Mouse (Mus musculus): ENCODE data around the gene Agr2. TPM values are rescaled to one million over a fixed set of nuclear protein-coding genes. Genes with fewer than 3 reads are reported as not detected.

The Agr2 gene
- polyA plus RNA-seq, 1 experiment = 1.5 TPM

GRCm38 (mm10) chr12:36036121-36036520, 43.4 kb downstream of the Agr2 start:
- TF ChIP-seq CTCF (IDR thresholded peaks at IDR 0.05; ENCODE audit: insufficient read depth, low read length) = no peak
- TF ChIP-seq POLR2A (IDR thresholded peaks at IDR 0.05; ENCODE audit: borderline replicate concordance, extremely low read depth, low read depth, low read length) = no peak
- Histone ChIP-seq H3K4me3 (replicated peaks; ENCODE audit: extremely low read depth, low read depth, low read length) (no peak overlapping the region), H3K4me1 (ENCODE audit: control insufficient read depth, insufficient read depth, low read length) (peaks cover 18% of the 10 kb centered on the region)
- no peak for DNase-seq
- WGBS = 92% methylated on average over 7 of the region's 7 CpGs

- peaks cover 18% of the 10 kb centered on the region for H3K4me1 ChIP-seq (ENCODE audit: control insufficient read depth, insufficient read depth, low read length)
- DNase-seq = no peak
- H3K4me3 ChIP-seq (replicated peaks; ENCODE audit: extremely low read depth, low read depth, low read length) = no peak overlapping the region
- 24% methylated on average over 10 of the region's 10 CpGs for WGBS
- no peak for TF ChIP-seq POLR2A (IDR thresholded peaks at IDR 0.05; ENCODE audit: borderline replicate concordance, extremely low read depth, low read depth, low read length)
- TF ChIP-seq CTCF (IDR thresholded peaks at IDR 0.05; ENCODE audit: insufficient read depth, low read length) = no peak
Measured at GRCm38 (mm10) chr12:36036776-36037175, 44.1 kb downstream of the Agr2 start.

GRCm38 (mm10) chr12:36039541-36040084, 46.9 kb downstream of the Agr2 start:
- Histone ChIP-seq H3K4me1 (ENCODE audit: control insufficient read depth, insufficient read depth, low read length) (peaks cover 13% of the 10 kb centered on the region), H3K4me3 (replicated peaks; ENCODE audit: extremely low read depth, low read depth, low read length) (peak overlapping the region; percentile 46)
- TF ChIP-seq POLR2A (IDR thresholded peaks at IDR 0.05; ENCODE audit: borderline replicate concordance, extremely low read depth, low read depth, low read length) (no peak), CTCF (IDR thresholded peaks at IDR 0.05; ENCODE audit: insufficient read depth, low read length) (no peak)
- WGBS = 30% methylated on average over 9 of the region's 9 CpGs
- no peak for DNase-seq

- peak overlapping the region; percentile 61 for H3K4me3 ChIP-seq (replicated peaks; ENCODE audit: extremely low read depth, low read depth, low read length)
- H3K4me1 ChIP-seq (ENCODE audit: control insufficient read depth, insufficient read depth, low read length) = peaks cover 9% of the 10 kb centered on the region
- WGBS = 35% methylated on average over 10 of the region's 10 CpGs
- DNase-seq = no peak
- no peak for TF ChIP-seq CTCF (IDR thresholded peaks at IDR 0.05; ENCODE audit: insufficient read depth, low read length)
- TF ChIP-seq POLR2A (IDR thresholded peaks at IDR 0.05; ENCODE audit: borderline replicate concordance, extremely low read depth, low read depth, low read length) = no peak
Measured at GRCm38 (mm10) chr12:36040571-36041280, 48.0 kb downstream of the Agr2 start.

GRCm38 (mm10) chr12:36041281-36041589, 48.5 kb downstream of the Agr2 start:
- Histone ChIP-seq H3K4me1 (ENCODE audit: control insufficient read depth, insufficient read depth, low read length) (peaks cover 4% of the 10 kb centered on the region), H3K4me3 (replicated peaks; ENCODE audit: extremely low read depth, low read depth, low read length) (peak overlapping the region; percentile 61)
- no peak for DNase-seq
- no peak for TF ChIP-seq POLR2A (IDR thresholded peaks at IDR 0.05; ENCODE audit: borderline replicate concordance, extremely low read depth, low read depth, low read length)
- TF ChIP-seq CTCF (IDR thresholded peaks at IDR 0.05; ENCODE audit: insufficient read depth, low read length) = no peak
- WGBS = 19% methylated on average over 4 of the region's 4 CpGs

GRCm38 (mm10) chr12:36041703-36042347, 49.1 kb downstream of the Agr2 start:
- TF ChIP-seq POLR2A (IDR thresholded peaks at IDR 0.05; ENCODE audit: borderline replicate concordance, extremely low read depth, low read depth, low read length) = peak; percentile 64; the same call in 1 of the 2 replicates
- TF ChIP-seq CTCF (IDR thresholded peaks at IDR 0.05; ENCODE audit: insufficient read depth, low read length) = 0 out of 2 replicates have a peak, but pooled peaks have one; percentile 12
- WGBS = 1% methylated on average over 50 of the region's 50 CpGs
- peak; percentile 71 for DNase-seq
- Histone ChIP-seq H3K4me1 (ENCODE audit: control insufficient read depth, insufficient read depth, low read length) (peaks cover 2% of the 10 kb centered on the region; the same call in 1 of the 2 replicates), H3K4me3 (replicated peaks; ENCODE audit: extremely low read depth, low read depth, low read length) (peak overlapping the region; percentile 82)

GRCm38 (mm10) chr12:36042348-36042778, 49.7 kb downstream of the Agr2 start, which contains the start of gene Tspan13:
Gene Tspan13 (minus strand): TSS chr12:36042500.
- DNase-seq = peak; percentile 84
- H3K4me3 ChIP-seq (replicated peaks; ENCODE audit: extremely low read depth, low read depth, low read length) = peak within 1 kb of the TSS; percentile 82
- H3K4me1 ChIP-seq (ENCODE audit: control insufficient read depth, insufficient read depth, low read length) = no peaks in the 10 kb centered on the region; the same call in 1 of the 2 replicates
- TF ChIP-seq POLR2A (IDR thresholded peaks at IDR 0.05; ENCODE audit: borderline replicate concordance, extremely low read depth, low read depth, low read length) (peak; percentile 78; the same call in 1 of the 2 replicates), CTCF (IDR thresholded peaks at IDR 0.05; ENCODE audit: insufficient read depth, low read length) (no peak)
- 1% methylated on average over 35 of the region's 35 CpGs for WGBS

- TF ChIP-seq CTCF (IDR thresholded peaks at IDR 0.05; ENCODE audit: insufficient read depth, low read length) (no peak), POLR2A (IDR thresholded peaks at IDR 0.05; ENCODE audit: borderline replicate concordance, extremely low read depth, low read depth, low read length) (no peak)
- WGBS = 88% methylated on average over 2 of the region's 2 CpGs
Measured at GRCm38 (mm10) chr12:36044691-36045090, 52.0 kb downstream of the Agr2 start.

GRCm38 (mm10) chr12:36046196-36046595, 53.5 kb downstream of the Agr2 start:
- TF ChIP-seq POLR2A (IDR thresholded peaks at IDR 0.05; ENCODE audit: borderline replicate concordance, extremely low read depth, low read depth, low read length) = no peak
- no peak for TF ChIP-seq CTCF (IDR thresholded peaks at IDR 0.05; ENCODE audit: insufficient read depth, low read length)
- Histone ChIP-seq H3K4me1 (ENCODE audit: control insufficient read depth, insufficient read depth, low read length) (no peaks in the 10 kb centered on the region), H3K4me3 (replicated peaks; ENCODE audit: extremely low read depth, low read depth, low read length) (no peak overlapping the region)
- no peak for DNase-seq
- WGBS = 20% methylated on average over 5 of the region's 5 CpGs

More at GRCm38 (mm10) chr12:36044691-36045090, 52.0 kb downstream of the Agr2 start:
- no peak for DNase-seq
- no peaks in the 10 kb centered on the region; the same call in 1 of the 2 replicates for H3K4me1 ChIP-seq (ENCODE audit: control insufficient read depth, insufficient read depth, low read length)
- H3K4me3 ChIP-seq (replicated peaks; ENCODE audit: extremely low read depth, low read depth, low read length) = no peak overlapping the region
